Mouse (Mus musculus) forebrain, embryonic 11.5 days (tissue): ENCODE measurements at regions not wholly inside any gene's neighbourhood (a gene's known extent, or its start where the extent isn't known, plus 50 kb on each side); places are given as distances from the start of the nearest gene placed in this dataset.
A peak's percentile ranks its signal among the peaks of the same experiment; 100 is the strongest.

Experiments used
- ATAC-seq: fragments of 200-750 bp; cut with Nextera tagmentation; replicated peaks from 2 replicates; pipeline ENCODE4 v1.8.0; 2017; ENCODE audit warnings: moderate TSS enrichment; ENCODE audit not compliant: low FRiP score
- DNase-seq: peaks from one replicate; pipeline ENCODE4 v3.0.0-alpha.2; 2017; ENCODE audit warnings: low spot score
- H3K27ac ChIP-seq: fragments of 300-500 bp; sonication (generic); 2 replicates; pipeline ENCODE4 v1.5.1; 2014; ENCODE audit warnings: low read depth, low read length
- H3K27me3 ChIP-seq: fragments of 300-500 bp; sonication (generic); 2 replicates; pipeline ENCODE4 v1.6.1; 2014; ENCODE audit warnings: mild to moderate bottlenecking, low read length, mixed read lengths; ENCODE audit not compliant: control insufficient read depth, insufficient read depth
- H3K36me3 ChIP-seq: fragments of 300-500 bp; sonication (generic); 2 replicates; pipeline ENCODE4 v1.6.1; 2014; ENCODE audit warnings: mild to moderate bottlenecking, low read length, moderate library complexity, mixed read lengths; ENCODE audit not compliant: control insufficient read depth, insufficient read depth
- H3K4me1 ChIP-seq: fragments of 300-500 bp; sonication (generic); replicated peaks from 2 replicates; pipeline ENCODE4 v1.6.1; 2014; ENCODE audit warnings: low read length, mixed read lengths; ENCODE audit not compliant: control insufficient read depth, insufficient read depth
- H3K4me2 ChIP-seq: fragments of 300-500 bp; sonication (generic); 2 replicates; pipeline ENCODE4 v1.6.1; 2014; ENCODE audit warnings: low read depth, mild to moderate bottlenecking, low read length, moderate library complexity, mixed read lengths; ENCODE audit not compliant: severe bottlenecking
- H3K4me3 ChIP-seq: fragments of 300-500 bp; sonication (generic); 2 replicates; pipeline ENCODE4 v1.5.1; 2014; ENCODE audit warnings: low read depth, low read length
- H3K9ac ChIP-seq: fragments of 300-500 bp; sonication (generic); 2 replicates; pipeline ENCODE4 v1.6.1; 2014; ENCODE audit warnings: low read length
- H3K9me3 ChIP-seq: fragments of 300-500 bp; sonication (generic); 2 replicates; pipeline ENCODE4 v1.6.1; 2016; ENCODE audit warnings: low read length, mixed read lengths; ENCODE audit not compliant: control insufficient read depth
- WGBS: fragments of 180-500 bp; shearing (Covaris S2); extraction: QIAGEN DNeasy Blood & Tissue Kit; methylation state at CpG from one replicate; pipeline ENCODE4 v1.1.7; 2014; 5-methylcytosine and 5-hydroxymethylcytosine counted together

- no peak for ATAC-seq
- 11% methylated on average over 2 of the region's 2 CpGs for WGBS
- H3K27ac ChIP-seq, result no peak overlapping the region
Observed at GRCm38 (mm10) chr7:40362719-40363118, 535.4 kb upstream of the Vstm2b start.

GRCm38 (mm10) chr7:40372713-40373112 lies 525.4 kb upstream of the Vstm2b start:
- no peaks in the 10 kb centered on the region for H3K4me1 ChIP-seq
- 83% methylated on average over 2 of the region's 2 CpGs for WGBS
- no peak overlapping the region for H3K9ac ChIP-seq
- H3K4me2 ChIP-seq, result no peak overlapping the region
- H3K36me3 ChIP-seq, result no peaks in the 10 kb centered on the region
- no peak overlapping the region for H3K27ac ChIP-seq
- DNase-seq (no peak), ATAC-seq (no peak)
- no peaks in the 10 kb centered on the region for H3K27me3 ChIP-seq
- no peaks in the 10 kb centered on the region for H3K9me3 ChIP-seq
- no peak overlapping the region for H3K4me3 ChIP-seq

More at GRCm38 (mm10) chr7:40362719-40363118, 535.4 kb upstream of the Vstm2b start:
- no peak overlapping the region for H3K4me3 ChIP-seq
- no peak overlapping the region for H3K9ac ChIP-seq
- no peaks in the 10 kb centered on the region for H3K27me3 ChIP-seq
- H3K9me3 ChIP-seq, result no peaks in the 10 kb centered on the region
- DNase-seq, result no peak
- H3K4me2 ChIP-seq, result no peak overlapping the region
- H3K36me3 ChIP-seq, result no peaks in the 10 kb centered on the region
- no peaks in the 10 kb centered on the region for H3K4me1 ChIP-seq

- ATAC-seq (no peak), DNase-seq (no peak)
- H3K27ac ChIP-seq, result no peak overlapping the region
- H3K9ac ChIP-seq, result no peak overlapping the region
- H3K4me3 ChIP-seq, result no peak overlapping the region
- 90% methylated on average over 1 of the region's 1 CpGs for WGBS
- no peak overlapping the region for H3K4me2 ChIP-seq
- H3K9me3 ChIP-seq, result no peaks in the 10 kb centered on the region
- H3K27me3 ChIP-seq, result no peaks in the 10 kb centered on the region
- H3K36me3 ChIP-seq, result no peaks in the 10 kb centered on the region
- no peaks in the 10 kb centered on the region for H3K4me1 ChIP-seq
Observed at GRCm38 (mm10) chr7:40377839-40378238, 520.3 kb upstream of the Vstm2b start.

DNA sequence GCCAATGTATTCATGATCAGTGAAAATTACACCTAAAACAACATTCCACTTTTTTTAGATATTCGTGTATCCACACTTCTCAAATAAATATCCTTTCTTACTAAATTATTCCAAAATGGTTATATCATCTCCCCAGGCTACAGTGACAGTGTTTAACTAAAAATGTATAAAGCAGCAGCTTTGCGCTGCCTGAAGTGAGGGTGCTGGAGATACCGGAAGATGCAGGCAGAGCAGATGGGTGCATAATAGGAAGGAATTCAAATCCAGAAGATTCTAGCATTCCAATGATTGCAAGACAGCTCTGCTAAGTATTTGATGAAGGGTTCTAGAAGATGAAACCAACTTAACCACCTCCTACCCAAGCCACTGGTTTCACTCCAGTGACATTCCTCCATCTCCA lies 516.9 kb upstream of the Vstm2b start:
- Histone ChIP-seq H3K27ac (no peak overlapping the region), H3K4me1 (no peaks in the 10 kb centered on the region), H3K9ac (no peak overlapping the region), H3K4me3 (no peak overlapping the region), H3K27me3 (no peaks in the 10 kb centered on the region), H3K36me3 (no peaks in the 10 kb centered on the region), H3K4me2 (no peak overlapping the region), H3K9me3 (no peaks in the 10 kb centered on the region)
- 93% methylated on average over 3 of the region's 3 CpGs for WGBS
- no peak for DNase-seq
- ATAC-seq, result no peak

DNA sequence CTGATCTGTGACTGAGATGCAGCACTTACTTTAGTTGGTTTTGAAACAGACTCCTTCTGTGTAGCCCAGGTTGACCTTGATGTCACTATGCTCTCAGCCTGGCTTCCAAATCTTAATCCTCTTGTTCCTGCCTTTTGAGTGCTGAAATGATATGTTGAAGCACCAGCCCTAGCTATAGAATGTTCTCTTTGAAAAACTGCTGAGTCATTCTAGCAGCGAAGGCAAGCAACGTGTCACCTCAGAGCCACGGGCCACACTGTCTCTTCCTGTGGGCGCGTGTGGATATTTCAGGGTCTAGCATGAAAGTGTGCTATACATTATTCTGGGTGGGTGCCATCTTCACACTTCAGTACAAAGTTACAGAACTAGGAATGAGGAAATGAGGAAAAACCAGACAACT lies 510.0 kb upstream of the Vstm2b start:
- no peaks in the 10 kb centered on the region for H3K36me3 ChIP-seq
- no peaks in the 10 kb centered on the region for H3K27me3 ChIP-seq
- H3K27ac ChIP-seq, result no peak overlapping the region
- peaks cover 5% of the 10 kb centered on the region; the same call in 1 of the 2 replicates for H3K4me1 ChIP-seq
- ATAC-seq (no peak), DNase-seq (no peak)
- no peak overlapping the region for H3K4me2 ChIP-seq
- WGBS, result 89% methylated on average over 5 of the region's 5 CpGs
- no peaks in the 10 kb centered on the region for H3K9me3 ChIP-seq
- H3K4me3 ChIP-seq, result no peak overlapping the region
- H3K9ac ChIP-seq, result no peak overlapping the region

DNA sequence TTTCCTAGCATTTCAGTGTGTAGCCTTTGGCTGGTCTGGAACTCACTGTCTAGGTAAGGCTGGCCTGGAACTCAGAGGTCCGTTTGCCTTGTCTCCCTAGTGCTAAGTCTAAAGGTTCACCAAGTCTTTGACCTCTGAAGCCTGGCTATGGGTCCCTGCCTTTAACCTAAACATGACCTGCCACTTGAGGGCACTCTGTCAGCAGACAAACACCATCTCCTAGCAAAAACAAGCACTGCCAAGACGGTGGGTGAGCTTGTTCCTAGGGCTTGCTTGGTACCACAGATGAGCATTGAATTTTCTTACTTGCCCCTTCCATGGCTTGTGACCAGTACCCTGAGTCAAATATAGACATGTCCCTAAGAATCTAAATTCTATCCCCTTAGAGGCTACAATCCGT lies 508.3 kb upstream of the Vstm2b start:
- no peak overlapping the region for H3K4me3 ChIP-seq
- peaks cover 5% of the 10 kb centered on the region; the same call in 1 of the 2 replicates for H3K4me1 ChIP-seq
- no peaks in the 10 kb centered on the region for H3K36me3 ChIP-seq
- H3K9me3 ChIP-seq, result no peaks in the 10 kb centered on the region
- DNase-seq (no peak), ATAC-seq (no peak)
- H3K27ac ChIP-seq, result no peak overlapping the region
- 36% methylated on average over 3 of the region's 3 CpGs for WGBS
- no peaks in the 10 kb centered on the region for H3K27me3 ChIP-seq
- H3K4me2 ChIP-seq, result no peak overlapping the region
- H3K9ac ChIP-seq, result no peak overlapping the region

- 2% methylated on average over 3 of the region's 3 CpGs for WGBS
- no peaks in the 10 kb centered on the region for H3K36me3 ChIP-seq
- H3K9me3 ChIP-seq, result no peaks in the 10 kb centered on the region
- no peak overlapping the region for H3K9ac ChIP-seq
- H3K27ac ChIP-seq, result 0 out of 2 replicates have a peak overlapping the region, but pooled peaks have one; percentile 43
- ATAC-seq (peak; percentile 42; the same call in 1 of the 2 replicates), DNase-seq (no peak)
- H3K4me1 ChIP-seq, result peaks cover 5% of the 10 kb centered on the region; the same call in 1 of the 2 replicates
- H3K27me3 ChIP-seq, result no peaks in the 10 kb centered on the region
- no peak overlapping the region for H3K4me3 ChIP-seq
- no peak overlapping the region for H3K4me2 ChIP-seq
Observed at GRCm38 (mm10) chr7:40390927-40391326, 507.2 kb upstream of the Vstm2b start.

- no peaks in the 10 kb centered on the region for H3K9me3 ChIP-seq
- WGBS, result 32% methylated on average over 3 of the region's 3 CpGs
- peaks cover 5% of the 10 kb centered on the region; the same call in 1 of the 2 replicates for H3K4me1 ChIP-seq
- DNase-seq (no peak), ATAC-seq (0 out of 2 replicates have a peak, but pooled peaks have one; percentile 36)
- H3K27me3 ChIP-seq, result no peaks in the 10 kb centered on the region
- peak overlapping the region; percentile 43; the same call in 1 of the 2 replicates for H3K27ac ChIP-seq
- no peaks in the 10 kb centered on the region for H3K36me3 ChIP-seq
- H3K4me2 ChIP-seq, result no peak overlapping the region
- no peak overlapping the region for H3K9ac ChIP-seq
- no peak overlapping the region for H3K4me3 ChIP-seq
Observed at GRCm38 (mm10) chr7:40391626-40392025, 506.5 kb upstream of the Vstm2b start.

- Histone ChIP-seq H3K27ac (peak overlapping the region; percentile 57; the same call in 1 of the 2 replicates), H3K4me2 (no peak overlapping the region), H3K27me3 (no peaks in the 10 kb centered on the region), H3K36me3 (no peaks in the 10 kb centered on the region), H3K4me3 (no peak overlapping the region), H3K9ac (no peak overlapping the region), H3K9me3 (no peaks in the 10 kb centered on the region), H3K4me1 (peaks cover 5% of the 10 kb centered on the region; the same call in 1 of the 2 replicates)
- 18% methylated on average over 3 of the region's 3 CpGs for whole genome bisulfite sequencing
- peak; percentile 88 for ATAC-seq
- no peak for DNase-seq
Observed at GRCm38 (mm10) chr7:40392207-40392606, 505.9 kb upstream of the Vstm2b start.
